Mouse (Mus musculus): ENCODE results near the gene Pusl1.

DNA sequence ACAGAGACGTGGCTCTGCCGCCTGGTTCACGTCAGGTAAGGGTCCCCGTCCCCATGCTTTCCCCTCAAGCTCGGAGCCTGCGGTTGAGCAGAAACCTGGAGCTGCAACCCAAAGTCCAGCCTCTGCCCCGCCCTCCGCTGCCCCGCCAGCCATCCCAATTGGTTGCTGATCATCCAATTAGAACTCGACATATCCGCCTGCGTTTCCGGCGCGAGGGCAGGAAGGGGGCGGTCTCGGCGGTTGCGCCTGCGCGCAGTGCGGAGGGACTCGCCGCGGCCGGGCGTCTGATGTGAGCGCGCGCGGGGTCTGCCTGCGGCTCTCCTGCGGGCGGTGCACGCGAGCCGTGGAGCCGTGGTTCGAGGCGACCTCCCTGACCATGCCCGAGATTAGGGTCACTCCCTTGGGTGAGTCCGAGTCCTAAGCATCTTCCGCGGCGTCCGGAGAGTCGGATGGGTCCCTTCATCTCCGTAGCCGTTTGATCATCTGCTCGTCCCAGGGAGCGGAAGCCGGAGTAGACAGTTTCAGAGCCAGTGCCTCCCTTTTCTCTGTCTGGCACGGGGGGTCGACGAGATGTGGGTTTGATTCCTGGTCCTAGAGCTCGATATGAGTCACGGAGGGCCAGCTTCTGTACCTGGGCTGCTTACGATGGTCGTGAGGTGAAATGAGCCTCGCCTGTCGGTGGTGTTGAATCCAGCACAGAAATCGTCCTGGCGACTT lies 22.1 kb downstream of the Pusl1 start, which contains the start of the genes Cptp and Ints11:
- TF ChIP-seq CTCF (IDR thresholded peaks at IDR 0.05; ENCODE audit: low read depth, low read length) (no peak), GATA2 (IDR thresholded peaks at IDR 0.05; ENCODE audit: borderline replicate concordance, low read depth, low read length) (no peak), GATA1 (IDR thresholded peaks at IDR 0.05; ENCODE audit: borderline replicate concordance, low read length) (no peak), TAL1 (conservative IDR thresholded peaks at IDR 0.05; ENCODE audit: low read depth, low read length) (no peak)
